Mouse (Mus musculus): ENCODE results near the gene Vps45. TPM values are rescaled to one million over a fixed set of nuclear protein-coding genes. Genes with fewer than 3 reads are reported as not detected.

Vps45 gene
- total and polyA plus RNA-seq, 3 experiments: 6.1 to 28.7 (median 16.1) TPM

- ATAC-seq (ENCODE audit: extremely low read depth, insufficient number of reproducible peaks, low FRiP score, poor library complexity, severe bottlenecking): no peak
- H3K4me1 ChIP-seq (ENCODE audit: insufficient read depth, low read depth, low read length): peaks cover 24% of the 10 kb centered on the region
- TF ChIP-seq CTCF (IDR thresholded peaks at IDR 0.05; ENCODE audit: low read depth, low read length): no peak
- TF ChIP-seq TAL1 (conservative IDR thresholded peaks at IDR 0.05; ENCODE audit: low read depth, low read length): no peak
- no peak for TF ChIP-seq GATA1 (IDR thresholded peaks at IDR 0.05; ENCODE audit: borderline replicate concordance, low read length)
- TF ChIP-seq POLR2AphosphoS5 (IDR thresholded peaks at IDR 0.05; ENCODE audit: insufficient replicate concordance, low read depth, low read length): no peak
- no peak for DNase-seq (ENCODE audit: low spot score)
- H3K9me3 ChIP-seq (replicated peaks): no peaks in the 10 kb centered on the region
- peaks cover 2% of the 10 kb centered on the region for H3K36me3 ChIP-seq (replicated peaks)
- H3K27me3 ChIP-seq (ENCODE audit: insufficient read depth, low read length): peaks cover 5% of the 10 kb centered on the region; the same call in 1 of the 2 replicates
- peak overlapping the region; percentile 30; the same call in 1 of the 2 replicates for H3K4me3 ChIP-seq (ENCODE audit: low read depth, low read length)
Measured at GRCm38 (mm10) chr3:96102100-96102872, 44.0 kb upstream of the Vps45 start.

GRCm38 (mm10) chr3:96098616-96099267 is 40.5 kb upstream of the Vps45 start:
- Histone ChIP-seq H3K27me3 (ENCODE audit: insufficient read depth, low read length) (peaks cover 5% of the 10 kb centered on the region; the same call in 1 of the 2 replicates), H3K36me3 (replicated peaks) (no peaks in the 10 kb centered on the region), H3K4me3 (ENCODE audit: low read depth, low read length) (no peak overlapping the region), H3K4me1 (ENCODE audit: insufficient read depth, low read depth, low read length) (peaks cover 21% of the 10 kb centered on the region), H3K9me3 (replicated peaks) (no peaks in the 10 kb centered on the region)
- no peak for ATAC-seq (ENCODE audit: extremely low read depth, insufficient number of reproducible peaks, low FRiP score, poor library complexity, severe bottlenecking)
- TF ChIP-seq GATA1 (IDR thresholded peaks at IDR 0.05; ENCODE audit: borderline replicate concordance, low read length) (no peak), POLR2AphosphoS5 (IDR thresholded peaks at IDR 0.05; ENCODE audit: insufficient replicate concordance, low read depth, low read length) (no peak), TAL1 (conservative IDR thresholded peaks at IDR 0.05; ENCODE audit: low read depth, low read length) (no peak), CTCF (IDR thresholded peaks at IDR 0.05; ENCODE audit: low read depth, low read length) (no peak), GATA2 (IDR thresholded peaks at IDR 0.05; ENCODE audit: borderline replicate concordance, low read depth, low read length) (no peak)
- DNase-seq (ENCODE audit: low spot score): no peak

GRCm38 (mm10) chr3:96098168-96098567 is 39.9 kb upstream of the Vps45 start:
- no peak for TF ChIP-seq TAL1 (conservative IDR thresholded peaks at IDR 0.05; ENCODE audit: low read depth, low read length)
- TF ChIP-seq POLR2AphosphoS5 (IDR thresholded peaks at IDR 0.05; ENCODE audit: insufficient replicate concordance, low read depth, low read length): no peak
- no peak for TF ChIP-seq GATA1 (IDR thresholded peaks at IDR 0.05; ENCODE audit: borderline replicate concordance, low read length)
- TF ChIP-seq GATA2 (IDR thresholded peaks at IDR 0.05; ENCODE audit: borderline replicate concordance, low read depth, low read length): no peak
- no peak for TF ChIP-seq CTCF (IDR thresholded peaks at IDR 0.05; ENCODE audit: low read depth, low read length)
- no peak overlapping the region for H3K4me3 ChIP-seq (ENCODE audit: low read depth, low read length)
- no peaks in the 10 kb centered on the region for H3K9me3 ChIP-seq (replicated peaks)
- no peaks in the 10 kb centered on the region for H3K36me3 ChIP-seq (replicated peaks)
- H3K27me3 ChIP-seq (ENCODE audit: insufficient read depth, low read length): peaks cover 9% of the 10 kb centered on the region
- peaks cover 17% of the 10 kb centered on the region for H3K4me1 ChIP-seq (ENCODE audit: insufficient read depth, low read depth, low read length)
- DNase-seq (ENCODE audit: low spot score): no peak
- ATAC-seq (ENCODE audit: extremely low read depth, insufficient number of reproducible peaks, low FRiP score, poor library complexity, severe bottlenecking): no peak

DNA sequence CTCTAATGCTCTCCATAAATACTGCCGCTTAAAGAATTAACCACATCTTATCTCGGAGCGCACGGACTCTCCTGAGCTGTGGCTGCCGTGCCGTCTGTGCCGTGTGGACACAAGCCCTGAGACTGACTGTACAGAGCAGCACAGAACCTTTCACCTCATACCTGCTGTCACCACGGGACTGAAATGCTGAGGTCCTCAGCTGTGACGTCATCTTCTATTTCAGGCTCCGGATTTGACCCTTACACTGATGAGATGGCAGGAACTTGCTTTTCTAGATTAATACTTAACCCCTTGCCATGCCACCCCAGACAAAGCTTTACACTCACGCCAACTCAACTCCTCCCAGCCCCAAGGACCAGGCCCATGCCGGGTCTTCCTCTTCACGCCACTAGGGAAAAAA is 35.9 kb upstream of the Vps45 start:
- Histone ChIP-seq H3K36me3 (replicated peaks) (no peaks in the 10 kb centered on the region), H3K27me3 (ENCODE audit: insufficient read depth, low read length) (peaks cover 4% of the 10 kb centered on the region; the same call in 1 of the 2 replicates), H3K9me3 (replicated peaks) (no peaks in the 10 kb centered on the region), H3K4me3 (ENCODE audit: low read depth, low read length) (no peak overlapping the region), H3K4me1 (ENCODE audit: insufficient read depth, low read depth, low read length) (peaks cover 6% of the 10 kb centered on the region; the same call in 1 of the 2 replicates)
- DNase-seq (ENCODE audit: low spot score): no peak
- ATAC-seq (ENCODE audit: extremely low read depth, insufficient number of reproducible peaks, low FRiP score, poor library complexity, severe bottlenecking): no peak
- TF ChIP-seq TAL1 (conservative IDR thresholded peaks at IDR 0.05; ENCODE audit: low read depth, low read length) (no peak), GATA2 (IDR thresholded peaks at IDR 0.05; ENCODE audit: borderline replicate concordance, low read depth, low read length) (no peak), GATA1 (IDR thresholded peaks at IDR 0.05; ENCODE audit: borderline replicate concordance, low read length) (no peak), CTCF (IDR thresholded peaks at IDR 0.05; ENCODE audit: low read depth, low read length) (no peak), POLR2AphosphoS5 (IDR thresholded peaks at IDR 0.05; ENCODE audit: insufficient replicate concordance, low read depth, low read length) (no peak)

- TF ChIP-seq TAL1 (conservative IDR thresholded peaks at IDR 0.05; ENCODE audit: low read depth, low read length) (no peak), POLR2AphosphoS5 (IDR thresholded peaks at IDR 0.05; ENCODE audit: insufficient replicate concordance, low read depth, low read length) (no peak), CTCF (IDR thresholded peaks at IDR 0.05; ENCODE audit: low read depth, low read length) (no peak), GATA2 (IDR thresholded peaks at IDR 0.05; ENCODE audit: borderline replicate concordance, low read depth, low read length) (no peak)
- Histone ChIP-seq H3K9me3 (replicated peaks) (no peaks in the 10 kb centered on the region), H3K4me3 (ENCODE audit: low read depth, low read length) (no peak overlapping the region), H3K27me3 (ENCODE audit: insufficient read depth, low read length) (peaks cover 4% of the 10 kb centered on the region; the same call in 1 of the 2 replicates), H3K4me1 (ENCODE audit: insufficient read depth, low read depth, low read length) (peaks cover 6% of the 10 kb centered on the region; the same call in 1 of the 2 replicates), H3K36me3 (replicated peaks) (no peaks in the 10 kb centered on the region)
- ATAC-seq (ENCODE audit: extremely low read depth, insufficient number of reproducible peaks, low FRiP score, poor library complexity, severe bottlenecking) (no peak), DNase-seq (ENCODE audit: low spot score) (no peak)
Measured at GRCm38 (mm10) chr3:96093509-96093908, 35.2 kb upstream of the Vps45 start.

- no peak for TF ChIP-seq GATA2 (IDR thresholded peaks at IDR 0.05; ENCODE audit: borderline replicate concordance, low read depth, low read length)
- TF ChIP-seq POLR2AphosphoS5 (IDR thresholded peaks at IDR 0.05; ENCODE audit: insufficient replicate concordance, low read depth, low read length): no peak
- TF ChIP-seq CTCF (IDR thresholded peaks at IDR 0.05; ENCODE audit: low read depth, low read length): no peak
- no peak for TF ChIP-seq TAL1 (conservative IDR thresholded peaks at IDR 0.05; ENCODE audit: low read depth, low read length)
- TF ChIP-seq GATA1 (IDR thresholded peaks at IDR 0.05; ENCODE audit: borderline replicate concordance, low read length): no peak
- Histone ChIP-seq H3K27me3 (ENCODE audit: insufficient read depth, low read length) (peaks cover 4% of the 10 kb centered on the region; the same call in 1 of the 2 replicates), H3K9me3 (replicated peaks) (no peaks in the 10 kb centered on the region), H3K4me1 (ENCODE audit: insufficient read depth, low read depth, low read length) (peaks cover 3% of the 10 kb centered on the region; the same call in 1 of the 2 replicates), H3K36me3 (replicated peaks) (no peaks in the 10 kb centered on the region), H3K4me3 (ENCODE audit: low read depth, low read length) (no peak overlapping the region)
- ATAC-seq (ENCODE audit: extremely low read depth, insufficient number of reproducible peaks, low FRiP score, poor library complexity, severe bottlenecking) (no peak), DNase-seq (ENCODE audit: low spot score) (no peak)
Measured at GRCm38 (mm10) chr3:96091966-96092365, 33.7 kb upstream of the Vps45 start.
